Mouse (Mus musculus): Measurements from ENCODE around the gene Chst13. TPM values are rescaled to one million over a fixed set of nuclear protein-coding genes. Genes with fewer than 3 reads are reported as not detected.

Chst13 gene
- polyA plus RNA-seq, 1 experiment, result 1.1 TPM

DNA sequence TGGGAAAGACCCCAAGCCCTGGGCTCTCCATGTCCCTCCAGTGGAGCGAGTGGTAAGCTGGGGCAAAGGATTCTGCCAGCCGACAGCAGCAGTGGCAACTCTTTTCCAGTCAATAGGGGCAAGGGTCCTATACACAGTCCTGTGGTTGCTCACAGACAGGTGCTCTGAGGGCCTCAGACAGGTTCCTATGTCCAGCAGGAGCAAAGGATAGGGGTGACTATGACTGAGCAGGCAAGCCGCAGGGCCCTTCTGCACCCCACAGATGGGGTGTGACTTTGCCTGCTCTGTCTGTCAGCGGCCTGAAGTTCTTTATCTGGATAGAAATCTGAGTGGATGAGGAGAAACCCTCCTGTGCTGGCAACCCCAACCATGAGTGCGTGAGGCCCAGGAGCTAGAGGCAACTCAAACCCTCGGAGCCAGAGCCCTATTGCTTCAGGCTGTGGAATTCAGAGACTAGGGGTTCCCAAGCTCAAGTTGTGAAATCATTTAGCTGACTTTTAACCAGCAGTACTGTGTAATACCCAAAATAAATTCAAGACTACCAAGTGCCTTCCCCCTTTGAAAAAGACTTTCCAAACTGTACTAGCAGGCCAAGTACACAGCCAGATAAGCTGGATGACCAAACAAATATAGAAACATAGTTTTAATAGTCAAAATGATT is 18.5 kb downstream of the Chst13 start:
- TF ChIP-seq CTCF (IDR thresholded peaks at IDR 0.05; ENCODE audit: extremely low read depth, insufficient read depth, insufficient read length, insufficient replicate concordance) (no peak), POLR2A (IDR thresholded peaks at IDR 0.05; ENCODE audit: low read depth, low read length) (no peak)
- no peaks in the 10 kb centered on the region; the same call in 1 of the 2 replicates for H3K4me1 ChIP-seq (ENCODE audit: control insufficient read depth, insufficient read depth, insufficient read length)
- H3K27me3 ChIP-seq (ENCODE audit: control insufficient read depth, insufficient read depth, low read length), result no peaks in the 10 kb centered on the region
- DNase-seq (ENCODE audit: low read depth in 1 of 2, low spot score in 2 of 2), result no peak
- H3K4me3 ChIP-seq (ENCODE audit: extremely low read depth, insufficient read depth, insufficient read length), result no peak overlapping the region
- no peaks in the 10 kb centered on the region for H3K36me3 ChIP-seq (ENCODE audit: control insufficient read depth, insufficient read depth, low read length)
- no peak overlapping the region for H3K27ac ChIP-seq (ENCODE audit: insufficient read depth, low read length)
- 81% methylated on average over 6 of the region's 6 CpGs for WGBS

DNA sequence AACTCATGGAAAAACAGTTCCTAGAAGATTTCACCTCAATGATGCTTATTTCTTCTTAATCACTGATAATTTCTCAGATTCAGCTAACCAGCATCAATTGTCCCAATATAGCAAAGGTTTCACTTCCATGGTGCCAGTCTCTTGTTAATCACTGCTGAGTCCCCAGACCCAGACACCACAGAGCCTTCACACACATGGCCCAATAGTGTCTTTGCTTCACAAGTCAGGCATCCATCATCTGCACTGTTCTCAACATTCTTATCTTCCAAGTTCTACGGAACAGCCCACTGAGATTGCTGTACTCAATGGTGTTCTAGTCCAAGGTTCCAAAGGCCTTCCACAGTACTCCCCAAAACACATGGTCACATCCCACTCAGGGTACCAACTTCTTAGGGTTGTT is 24.1 kb downstream of the Chst13 start, which contains the start of gene BC048671:
Gene BC048671 (plus strand): TSS at position 301 of the 400 bp plus-strand sequence.
- no peak for DNase-seq (ENCODE audit: low read depth in 1 of 2, low spot score in 2 of 2)
- Histone ChIP-seq H3K4me1 (ENCODE audit: control insufficient read depth, insufficient read depth, insufficient read length) (no peaks in the 10 kb centered on the region), H3K27me3 (ENCODE audit: control insufficient read depth, insufficient read depth, low read length) (no peaks in the 10 kb centered on the region), H3K36me3 (ENCODE audit: control insufficient read depth, insufficient read depth, low read length) (no peaks in the 10 kb centered on the region), H3K27ac (ENCODE audit: insufficient read depth, low read length) (no peak within 1 kb of the TSS), H3K4me3 (ENCODE audit: extremely low read depth, insufficient read depth, insufficient read length) (no peak within 1 kb of the TSS)
- 93% methylated on average over 1 of the region's 1 CpGs for WGBS
- TF ChIP-seq CTCF (IDR thresholded peaks at IDR 0.05; ENCODE audit: extremely low read depth, insufficient read depth, insufficient read length, insufficient replicate concordance), result no peak
- no peak for TF ChIP-seq POLR2A (IDR thresholded peaks at IDR 0.05; ENCODE audit: low read depth, low read length)

DNA sequence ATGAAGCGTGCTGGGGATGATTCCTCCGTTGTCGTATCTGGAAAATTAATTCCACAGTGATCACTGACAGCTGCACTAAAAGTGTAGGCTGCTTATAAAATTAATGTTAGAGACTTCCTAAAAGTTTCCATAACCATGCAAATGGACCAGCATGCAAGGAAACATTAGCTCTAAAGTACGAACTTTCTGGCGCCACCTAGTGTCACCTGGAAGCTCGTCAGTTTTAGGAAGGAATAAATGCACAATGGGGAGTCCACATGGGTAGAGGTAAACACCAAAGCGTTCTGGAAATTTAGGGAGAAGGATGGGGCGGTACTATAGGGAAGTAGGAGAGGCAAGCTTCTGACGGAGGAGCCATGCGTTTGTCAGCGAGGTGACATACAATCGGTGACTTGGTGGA is 36.7 kb downstream of the Chst13 start:
- Histone ChIP-seq H3K36me3 (ENCODE audit: control insufficient read depth, insufficient read depth, low read length) (no peaks in the 10 kb centered on the region), H3K27me3 (ENCODE audit: control insufficient read depth, insufficient read depth, low read length) (no peaks in the 10 kb centered on the region), H3K4me3 (ENCODE audit: extremely low read depth, insufficient read depth, insufficient read length) (no peak overlapping the region), H3K4me1 (ENCODE audit: control insufficient read depth, insufficient read depth, insufficient read length) (no peaks in the 10 kb centered on the region), H3K27ac (ENCODE audit: insufficient read depth, low read length) (no peak overlapping the region)
- DNase-seq (ENCODE audit: low read depth in 1 of 2, low spot score in 2 of 2), result no peak
- TF ChIP-seq CTCF (IDR thresholded peaks at IDR 0.05; ENCODE audit: extremely low read depth, insufficient read depth, insufficient read length, insufficient replicate concordance) (no peak), POLR2A (IDR thresholded peaks at IDR 0.05; ENCODE audit: low read depth, low read length) (no peak)
- WGBS, result 55% methylated on average over 12 of the region's 12 CpGs

Other genes with a start within 250 kb of the Chst13 start
- gene Vmn1r49, start 246.7 kb downstream of the Chst13 start, polyA plus RNA-seq (2012; rRNA removed), result not detected in 2 replicates
- not detected in 2 replicates for gene Vmn1r50, start 223.8 kb downstream of the Chst13 start, polyA plus RNA-seq (2012; rRNA removed)
- not detected in 2 replicates for gene Vmn1r51, start 202.6 kb downstream of the Chst13 start, polyA plus RNA-seq (2012; rRNA removed)
- gene Vmn1r52, start 150.4 kb downstream of the Chst13 start, polyA plus RNA-seq (2012; rRNA removed), result not detected in 2 replicates
- gene V1ra8, start 122.4 kb downstream of the Chst13 start, polyA plus RNA-seq (2012; rRNA removed), result not detected in 2 replicates
- gene Vmn1r53, start 100.7 kb downstream of the Chst13 start, polyA plus RNA-seq (2012; rRNA removed), result not detected in 2 replicates
- gene Vmn1r54, start 78.9 kb downstream of the Chst13 start, polyA plus RNA-seq (2012; rRNA removed), result not detected in 2 replicates
- not detected in 2 replicates for gene BC048671, start 24.0 kb downstream of the Chst13 start, polyA plus RNA-seq (2012; rRNA removed)
- 0.02 TPM in 2 replicates for gene Uroc1, start 8.1 kb upstream of the Chst13 start, polyA plus RNA-seq (2012; rRNA removed)
- 15.6 and 24.6 TPM in 2 replicates for gene Zxdc, start 44.3 kb upstream of the Chst13 start, polyA plus RNA-seq (2012; rRNA removed)
- not detected in 2 replicates for gene Cfap100, start 103.6 kb upstream of the Chst13 start, polyA plus RNA-seq (2012; rRNA removed)
- gene Klf15, start 137.4 kb upstream of the Chst13 start, polyA plus RNA-seq (2012; rRNA removed), result 9.7 and 11.0 TPM in 2 replicates
- 1.9 and 2.9 TPM in 2 replicates for gene Aldh1l1, start 161.2 kb upstream of the Chst13 start, polyA plus RNA-seq (2012; rRNA removed)